Mouse (Mus musculus): ENCODE results near the gene Mrps27.

- TF ChIP-seq CTCF (IDR thresholded peaks at IDR 0.05; ENCODE audit: borderline replicate concordance, extremely low read depth, insufficient read depth, insufficient read length) (no peak), POLR2A (IDR thresholded peaks at IDR 0.05; ENCODE audit: borderline replicate concordance, extremely low read depth, insufficient read depth, insufficient read length, poor library complexity, severe bottlenecking) (no peak)
Observed at GRCm38 (mm10) chr13:99433068-99434008, 88.8 kb downstream of the Mrps27 start.

All from brain, embryonic 14.5 days (tissue).